ENCODE assay signal across 8 mouse cellular contexts in the genomic region with DNA sequence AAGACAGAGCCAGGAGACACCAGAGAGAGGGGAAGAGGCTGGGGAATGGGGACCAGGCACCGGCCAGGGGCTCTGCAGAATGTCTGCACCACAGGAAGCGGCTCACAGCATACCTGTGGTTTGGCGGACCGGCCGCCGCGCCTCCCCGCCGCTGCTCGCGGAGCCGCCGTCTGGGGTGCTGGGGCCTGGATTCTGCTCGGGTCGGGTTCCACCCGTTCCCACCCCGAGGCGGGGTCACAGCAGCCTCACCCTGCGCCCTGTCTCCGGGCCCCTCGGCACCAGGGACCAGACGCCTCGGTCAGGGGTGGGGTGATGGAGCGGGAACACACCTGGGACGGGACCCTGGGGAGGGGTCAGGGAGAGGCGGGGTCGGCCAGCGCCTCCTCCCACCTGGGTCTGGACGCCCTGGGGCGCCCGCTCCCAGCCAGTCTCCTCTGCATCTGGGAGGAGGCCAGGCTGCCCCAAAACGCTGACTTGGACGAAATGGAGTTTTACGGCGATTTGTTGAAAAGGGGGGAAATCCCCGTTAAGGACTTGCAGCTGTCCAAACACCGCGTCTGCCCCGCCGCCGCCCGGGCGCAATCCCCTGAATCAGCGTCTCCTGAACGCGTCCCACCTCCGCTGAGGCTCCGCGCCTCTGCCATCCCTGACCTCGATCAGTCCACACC. TPM values are rescaled to one million over a fixed set of nuclear protein-coding genes. Genes with fewer than 3 reads are reported as not detected.
DNase-seq lines count a peak whose midpoint lies in the region; ATAC-seq and TF ChIP-seq lines count a peak whose summit lies in the region.

No protein-coding gene starts in this region.

- TF ChIP-seq POLR2A in myocyte (IDR thresholded peaks at IDR 0.05; ENCODE audit: insufficient read length, low read depth) = no peak

- no peak for ATAC-seq in hindbrain, embryonic 16.5 days

- H3K9ac ChIP-seq in hindbrain, embryonic 16.5 days (ENCODE audit: low read depth, low read length) = peak overlapping the region; percentile 39

- H3ac ChIP-seq in myocyte (ENCODE audit: control insufficient read depth, insufficient read length) = no peak overlapping the region

- no peak for DNase-seq in layer of hippocampus, adult 2 months (ENCODE audit: low spot score in 2 of 2)
- DNase-seq in layer of hippocampus, adult 9-11 months = no peak
- peak; percentile 57 for DNase-seq in embryo, embryonic 10.5 days (ENCODE audit: low spot score)
- DNase-seq in thymus, postnatal 10 days (ENCODE audit: low spot score in 2 of 2) = no peak
- DNase-seq in spleen, postnatal 14 days (ENCODE audit: low spot score in 2 of 2) = no peak
- no peak for DNase-seq in adrenal gland, postnatal 14 days

- H3K9me3 ChIP-seq in hindbrain, embryonic 16.5 days (ENCODE audit: control insufficient read depth, low read length) = no peaks in the 10 kb centered on the region

- peaks cover 47% of the 10 kb centered on the region for H3K27me3 ChIP-seq in hindbrain, embryonic 16.5 days (replicated peaks; ENCODE audit: control insufficient read depth, insufficient read depth, low read length)
- no peaks in the 10 kb centered on the region for H3K27me3 ChIP-seq in myocyte (ENCODE audit: control insufficient read depth, insufficient read depth, insufficient read length)

- TF ChIP-seq CTCF in layer of hippocampus, adult 2 months (conservative IDR thresholded peaks at IDR 0.05) = no peak

- H3K4me2 ChIP-seq in hindbrain, embryonic 16.5 days (ENCODE audit: low read length) = peak overlapping the region; percentile 53
- H3K4me2 ChIP-seq in myocyte (ENCODE audit: low read depth) = peak overlapping the region; percentile 78

- H3K27ac ChIP-seq in layer of hippocampus, adult 2 months = no peak overlapping the region
- no peak overlapping the region for H3K27ac ChIP-seq in hindbrain, embryonic 16.5 days (ENCODE audit: low read depth, low read length)

- H3K79me2 ChIP-seq in myocyte (ENCODE audit: control insufficient read depth, insufficient read depth) = no peaks in the 10 kb centered on the region

- H3K36me3 ChIP-seq in hindbrain, embryonic 16.5 days (ENCODE audit: control insufficient read depth, insufficient read depth, low read length) = no peaks in the 10 kb centered on the region
- H3K36me3 ChIP-seq in myocyte (ENCODE audit: control insufficient read depth, insufficient read depth) = no peaks in the 10 kb centered on the region

- H3K4me1 ChIP-seq in hindbrain, embryonic 16.5 days (ENCODE audit: control insufficient read depth, insufficient read depth, low read depth, low read length) = peaks cover 24% of the 10 kb centered on the region

- under 1% methylated on average over 40 of the region's 50 CpGs for WGBS in hindbrain, embryonic 16.5 days

- peak overlapping the region; percentile 23 for H3K4me3 ChIP-seq in layer of hippocampus, adult 2 months
- peak overlapping the region; percentile 30 for H3K4me3 ChIP-seq in hindbrain, embryonic 16.5 days (ENCODE audit: low read length)
- H3K4me3 ChIP-seq in myocyte = no peak overlapping the region

TF ChIP-seq in myocyte, 11 proteins besides CTCF, POLR2A, EP300 and RAD21:
- TF ChIP-seq MYOG (IDR thresholded peaks at IDR 0.05; ENCODE audit: control insufficient read depth in 1 of 3, insufficient read depth in 1 of 3, insufficient read length in 2 of 3, low read depth in 2 of 3) (peak in 2 of 3 experiments; percentile 36 to 62), E2F4 (IDR thresholded peaks at IDR 0.05; ENCODE audit: insufficient read depth) (no peak), TCF3 (IDR thresholded peaks at IDR 0.05; ENCODE audit: insufficient read length, low read depth) (peak; percentile 4), MAX (IDR thresholded peaks at IDR 0.05; ENCODE audit: low read depth) (no peak), MYOD1 (IDR thresholded peaks at IDR 0.05; ENCODE audit: control insufficient read depth in 1 of 3, insufficient read length in 2 of 3, low read depth in 2 of 3) (peak in 2 of 3 experiments; percentile 62 to 75), CEBPB (IDR thresholded peaks at IDR 0.05; ENCODE audit: insufficient read depth, poor library complexity, severe bottlenecking) (no peak)

RNA-seq across cellular contexts. Expression of a gene that starts 14.5 kb away (rescaled TPM):
- 1 to 10 TPM; 1.2 to 1.5 TPM for total RNA-seq in layer of hippocampus, adult 2 months (2021)
- 5.8 and 6.8 TPM in 2 replicates for polyA plus RNA-seq in hindbrain, embryonic 16.5 days (2015; fragmentation: Nextera tagmentation; extraction: Ambion mirVana)
- polyA plus RNA-seq in myocyte (2012; fragmentation: generic; extraction: Trizol) = 0.06 TPM
- total RNA-seq in adrenal gland, postnatal 14 days (2021) = 2.9 and 3.1 TPM in 2 replicates

RNA-seq across cellular contexts. Expression of a gene that starts 20.5 kb away (rescaled TPM):
- 10 to 100 TPM; 32.2 to 33.0 TPM for total RNA-seq in layer of hippocampus, adult 2 months (2021)
- 83.1 and 84.1 TPM in 2 replicates for polyA plus RNA-seq in hindbrain, embryonic 16.5 days (2015; fragmentation: Nextera tagmentation; extraction: Ambion mirVana)
- 31.5 TPM for polyA plus RNA-seq in myocyte (2012; fragmentation: generic; extraction: Trizol)
- 27.3 and 34.9 TPM in 2 replicates for total RNA-seq in adrenal gland, postnatal 14 days (2021)

RNA-seq across cellular contexts. Expression of a gene that starts 24.4 kb away (rescaled TPM):
- total RNA-seq in layer of hippocampus, adult 2 months (2021) = 1 to 10 TPM; 1.3 to 1.6 TPM
- polyA plus RNA-seq in hindbrain, embryonic 16.5 days (2015; fragmentation: Nextera tagmentation; extraction: Ambion mirVana) = 11.8 and 13.5 TPM in 2 replicates
- 0.49 TPM for polyA plus RNA-seq in myocyte (2012; fragmentation: generic; extraction: Trizol)
- total RNA-seq in adrenal gland, postnatal 14 days (2021) = 2.4 and 3.3 TPM in 2 replicates

RNA-seq across cellular contexts. Expression of a gene that starts 38.9 kb away (rescaled TPM):
- 10 to 100 TPM; 85.4 to 90.5 TPM for total RNA-seq in layer of hippocampus, adult 2 months (2021)
- 179 and 199 TPM in 2 replicates for polyA plus RNA-seq in hindbrain, embryonic 16.5 days (2015; fragmentation: Nextera tagmentation; extraction: Ambion mirVana)
- polyA plus RNA-seq in myocyte (2012; fragmentation: generic; extraction: Trizol) = 84.1 TPM
- 70.8 and 75.6 TPM in 2 replicates for total RNA-seq in adrenal gland, postnatal 14 days (2021)

RNA-seq across cellular contexts. Expression of a gene that starts 44.9 kb away (rescaled TPM):
- total RNA-seq in layer of hippocampus, adult 2 months (2021) = 100 to 1,000 TPM; 246 to 249 TPM
- polyA plus RNA-seq in hindbrain, embryonic 16.5 days (2015; fragmentation: Nextera tagmentation; extraction: Ambion mirVana) = 59.8 and 71.7 TPM in 2 replicates
- polyA plus RNA-seq in myocyte (2012; fragmentation: generic; extraction: Trizol) = 236 TPM
- total RNA-seq in adrenal gland, postnatal 14 days (2021) = 53.4 and 67.3 TPM in 2 replicates
